Mouse (Mus musculus) cerebellum, postnatal 10 days (tissue): ENCODE measurements around the gene Kirrel3.
A peak's percentile ranks its signal among the peaks of the same experiment; 100 is the strongest.

ENCODE experiments used
- DNase-seq, 2 experiments: peaks; one replicate each; pipeline ENCODE4 v3.0.0; 2021; ENCODE audit warnings: mixed read lengths in 2 of 2

Kirrel3 gene

GRCm38 (mm10) chr9:35039846-35040245 lies 554.2 kb downstream of the Kirrel3 start:
- DNase-seq, result no peak

DNA sequence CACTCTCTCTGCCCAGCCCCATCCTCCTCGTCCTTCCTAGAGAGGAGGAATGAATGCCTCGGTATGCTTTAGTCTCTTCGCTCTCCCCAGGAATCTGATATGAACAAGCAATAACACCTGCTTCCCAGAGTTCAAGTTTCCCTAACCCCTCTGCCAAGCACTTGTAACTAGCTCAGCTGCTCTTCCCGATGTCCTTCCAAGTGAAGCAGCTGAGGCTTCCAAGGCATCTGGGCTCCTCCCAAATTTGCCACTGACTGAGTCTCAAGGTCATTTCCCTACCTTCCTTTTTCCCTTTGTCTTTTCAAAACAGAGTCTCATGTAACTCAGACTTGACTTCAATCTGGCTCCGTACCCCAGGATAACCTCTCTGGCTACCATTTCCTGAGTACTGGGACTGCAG lies 555.8 kb downstream of the Kirrel3 start:
- no peak for DNase-seq

- DNase-seq, result peak in 1 of 2 experiments; percentile 0
Measured at GRCm38 (mm10) chr9:35043619-35044018, 557.9 kb downstream of the Kirrel3 start.

GRCm38 (mm10) chr9:35044458-35044857 lies 558.8 kb downstream of the Kirrel3 start:
- DNase-seq, result peak in 1 of 2 experiments; percentile 19

GRCm38 (mm10) chr9:35045031-35045531 lies 559.4 kb downstream of the Kirrel3 start:
- peak in 1 of 2 experiments; percentile 16 for DNase-seq

- DNase-seq, result peak in 1 of 2 experiments; percentile 63
Measured at GRCm38 (mm10) chr9:35045756-35046155, 560.1 kb downstream of the Kirrel3 start.

DNA sequence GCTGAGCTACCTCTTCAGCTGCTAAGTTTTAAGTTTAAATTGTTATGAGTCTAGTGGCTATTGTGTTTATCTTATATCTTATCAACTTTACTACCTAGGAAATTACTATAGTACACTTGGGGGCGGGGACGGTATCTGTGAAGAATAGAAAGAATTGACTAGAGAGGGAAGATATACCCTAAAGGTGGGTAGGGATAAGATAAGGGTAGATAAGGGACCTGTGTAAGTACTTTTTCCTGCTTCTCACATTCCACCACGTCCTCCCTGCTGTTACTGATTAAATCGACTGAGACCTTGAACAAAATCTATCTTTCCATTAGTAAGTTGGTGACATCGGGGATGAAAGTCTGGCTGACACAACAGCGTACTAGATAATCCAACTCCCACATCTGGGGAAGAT lies 562.8 kb downstream of the Kirrel3 start:
- peak in 1 of 2 experiments; percentile 0 for DNase-seq

GRCm38 (mm10) chr9:35049891-35050527 lies 564.3 kb downstream of the Kirrel3 start:
- DNase-seq, result peak in 1 of 2 experiments; percentile 1

GRCm38 (mm10) chr9:35050701-35051454 lies 565.2 kb downstream of the Kirrel3 start:
- DNase-seq, result peak in 1 of 2 experiments; percentile 0

DNA sequence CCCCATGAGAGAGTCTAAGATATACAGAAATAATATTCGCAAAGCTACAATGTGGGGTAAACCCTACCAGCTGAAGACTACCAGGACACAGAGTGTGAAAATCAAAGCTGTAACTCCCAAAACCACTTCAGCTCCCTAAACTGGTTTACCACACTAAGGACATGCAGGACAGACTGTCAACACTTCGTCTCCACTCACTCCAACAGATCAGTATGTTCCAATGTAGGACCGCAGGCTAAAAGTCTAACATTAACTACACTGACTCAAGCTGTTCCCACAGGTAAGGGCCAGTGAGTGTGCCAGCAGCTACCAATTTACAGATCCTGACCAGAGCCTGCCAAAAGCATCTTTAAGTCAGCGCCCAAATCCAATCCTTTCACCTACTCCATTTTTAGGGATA lies 566.0 kb downstream of the Kirrel3 start:
- no peak for DNase-seq

DNA sequence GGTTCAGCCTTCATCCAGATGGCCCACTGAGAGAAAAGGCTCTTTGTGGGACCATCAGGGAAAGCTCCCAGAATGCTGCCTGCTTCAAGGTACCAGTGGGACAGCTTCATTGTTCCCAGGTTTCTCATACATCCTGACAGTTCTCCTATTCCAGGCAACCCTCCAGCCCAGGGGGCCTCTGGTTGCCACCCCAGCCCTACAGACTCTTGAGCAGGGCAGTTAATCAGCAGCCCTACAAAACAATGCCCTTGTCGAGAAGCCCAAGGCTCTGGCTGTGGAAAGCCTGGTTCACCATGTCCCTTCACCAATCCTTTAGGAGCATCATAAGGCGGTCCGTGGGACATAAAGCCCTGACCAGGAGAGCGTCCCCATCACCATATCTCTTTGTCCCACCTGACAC lies 567.0 kb downstream of the Kirrel3 start:
- DNase-seq, result peak in 1 of 2 experiments; percentile 1

DNA sequence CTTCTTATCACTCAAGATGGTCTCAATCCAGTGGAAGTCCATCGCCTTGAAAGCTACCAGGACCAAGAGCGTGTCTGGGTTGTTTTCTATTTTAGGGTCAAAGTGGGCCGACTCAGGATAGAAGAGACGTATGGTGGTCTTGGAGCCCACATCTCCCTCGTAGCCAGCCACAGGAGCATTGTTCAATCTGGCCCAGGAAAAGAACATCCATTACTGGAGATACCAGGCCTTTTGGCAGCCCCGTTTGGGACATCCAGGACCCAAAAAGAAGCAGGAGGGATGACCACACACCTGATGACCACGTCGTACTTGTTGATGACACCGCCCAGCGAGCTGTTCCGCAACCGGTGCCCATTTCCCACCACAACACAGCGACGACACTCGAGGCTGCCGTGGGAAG lies 567.4 kb downstream of the Kirrel3 start:
- DNase-seq, result peak in 1 of 2 experiments; percentile 1

GRCm38 (mm10) chr9:35053669-35054068 lies 568.0 kb downstream of the Kirrel3 start:
- DNase-seq, result peak in 1 of 2 experiments; percentile 5

DNA sequence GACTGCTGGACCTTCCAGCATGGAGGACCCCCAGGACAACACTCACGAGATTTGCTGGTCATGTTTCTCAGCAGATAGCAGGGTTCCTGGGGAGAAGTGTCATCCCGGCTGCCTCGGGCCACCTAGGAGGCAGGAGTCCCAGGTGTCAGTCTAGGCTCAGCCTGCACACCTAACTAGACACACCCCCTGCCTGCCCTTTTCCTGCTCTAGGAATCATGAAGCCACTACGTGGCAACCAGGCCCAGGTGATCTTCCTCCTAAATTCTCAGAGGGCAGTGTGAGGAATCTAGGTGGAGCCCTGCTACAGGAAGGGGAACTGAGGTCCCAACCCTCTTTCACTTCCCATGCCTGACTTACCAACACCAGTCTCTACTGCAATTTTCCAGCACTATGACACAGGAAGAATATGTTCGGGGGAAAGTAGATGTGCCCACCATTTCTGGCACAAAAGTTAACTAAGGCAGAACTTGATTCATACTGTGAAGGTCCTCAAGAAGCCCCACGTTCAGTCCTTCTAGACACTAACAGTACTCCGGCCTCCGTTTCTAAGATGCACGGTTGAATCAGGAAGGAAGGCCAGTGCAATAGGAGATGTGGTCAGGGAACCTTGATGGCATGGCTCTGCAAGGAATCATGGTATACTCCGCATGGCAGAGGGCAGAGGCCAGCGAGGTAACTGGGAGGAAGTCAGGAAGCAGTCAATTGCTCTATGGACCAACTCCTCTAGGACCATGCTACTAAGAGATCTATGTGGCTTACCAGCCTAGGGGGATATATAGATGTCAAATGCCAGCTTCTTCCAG lies 570.0 kb downstream of the Kirrel3 start:
- DNase-seq, result no peak

GRCm38 (mm10) chr9:35056611-35057010 lies 570.9 kb downstream of the Kirrel3 start:
- no peak for DNase-seq

GRCm38 (mm10) chr9:35057631-35058030 lies 571.9 kb downstream of the Kirrel3 start:
- no peak for DNase-seq

- DNase-seq, result no peak
Measured at GRCm38 (mm10) chr9:35058186-35058585, 572.5 kb downstream of the Kirrel3 start.

GRCm38 (mm10) chr9:35058596-35059354 lies 573.1 kb downstream of the Kirrel3 start:
- peak; percentile 57 to 67 for DNase-seq

DNA sequence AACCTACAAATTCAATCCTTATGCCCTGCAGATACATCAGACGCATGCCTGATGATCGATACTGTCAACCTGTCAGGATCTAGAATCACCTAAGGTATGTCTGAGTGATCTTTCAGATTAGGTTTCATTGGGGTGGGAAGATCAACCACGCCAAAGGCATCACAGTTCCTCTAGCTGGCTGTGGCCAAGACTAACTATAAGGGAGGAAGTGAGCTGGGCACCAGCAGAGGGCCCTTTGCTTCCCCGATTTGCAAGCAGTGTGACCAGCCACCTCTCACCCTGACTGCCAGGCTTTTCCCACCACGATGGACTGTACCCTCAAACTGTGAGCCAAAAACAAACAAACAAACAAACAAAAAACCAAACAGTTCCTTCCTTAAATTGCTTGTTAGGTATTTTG lies 574.2 kb downstream of the Kirrel3 start:
- no peak for DNase-seq

DNA sequence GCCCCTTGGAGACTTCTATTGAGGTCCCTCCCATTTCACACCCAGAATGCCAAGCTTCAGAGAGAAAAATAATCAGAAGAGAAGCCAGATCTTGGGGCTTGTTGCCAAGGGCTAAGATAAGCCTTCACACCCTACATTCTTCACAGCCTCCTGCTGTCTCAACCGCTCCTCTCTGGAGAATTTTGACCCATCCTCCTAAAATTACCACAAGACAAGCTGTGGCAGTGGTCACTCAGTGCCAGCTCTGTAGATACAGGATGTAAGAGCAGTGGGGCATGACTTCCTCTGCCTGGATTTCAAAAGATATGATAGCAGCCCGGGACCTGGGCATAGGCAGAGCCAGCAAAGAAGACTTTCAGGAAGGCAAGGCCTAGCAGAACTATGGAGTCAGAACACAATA lies 575.8 kb downstream of the Kirrel3 start:
- peak; percentile 35 to 41 for DNase-seq
